Mouse (Mus musculus) gastrocnemius, postnatal 25 days (tissue): ENCODE measurements around the gene Atf7ip. TPM values are rescaled to one million over a fixed set of nuclear protein-coding genes. Genes with fewer than 3 reads are reported as not detected.

ENCODE experiments used
- DNase-seq: peaks from one replicate; pipeline ENCODE4 v3.0.0; 2022
- total RNA-seq, 2 experiments: library from RNA; stranded (reverse); gene quantifications; 1 replicate in 1 of 2; 2 replicates in 1 of 2; pipeline ENCODE4 v1.2.3; 2021

Atf7ip gene
- total RNA-seq, 2 experiments from 2014 or later = 38.2 to 43.5 TPM

DNA sequence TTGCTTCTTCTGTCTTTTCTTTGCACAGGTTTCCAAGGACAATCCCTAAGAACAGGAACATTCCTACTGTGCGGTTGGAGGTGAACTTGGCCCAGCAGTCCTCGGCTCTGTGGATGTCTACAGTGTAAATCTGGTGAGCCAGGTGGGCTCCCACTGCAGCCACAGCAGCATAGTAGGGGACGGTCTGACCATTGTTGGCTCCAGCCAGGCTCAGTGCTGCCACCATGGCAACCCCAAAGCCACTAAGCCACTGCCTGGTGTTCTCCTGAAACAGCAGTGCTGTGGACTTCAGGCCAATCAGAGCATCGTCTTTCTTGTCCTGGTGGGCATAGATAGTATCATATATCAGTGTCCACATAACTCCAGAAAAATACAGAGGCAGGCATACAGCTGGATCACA is 19.8 kb upstream of the Atf7ip start:
- no peak for DNase-seq

DNA sequence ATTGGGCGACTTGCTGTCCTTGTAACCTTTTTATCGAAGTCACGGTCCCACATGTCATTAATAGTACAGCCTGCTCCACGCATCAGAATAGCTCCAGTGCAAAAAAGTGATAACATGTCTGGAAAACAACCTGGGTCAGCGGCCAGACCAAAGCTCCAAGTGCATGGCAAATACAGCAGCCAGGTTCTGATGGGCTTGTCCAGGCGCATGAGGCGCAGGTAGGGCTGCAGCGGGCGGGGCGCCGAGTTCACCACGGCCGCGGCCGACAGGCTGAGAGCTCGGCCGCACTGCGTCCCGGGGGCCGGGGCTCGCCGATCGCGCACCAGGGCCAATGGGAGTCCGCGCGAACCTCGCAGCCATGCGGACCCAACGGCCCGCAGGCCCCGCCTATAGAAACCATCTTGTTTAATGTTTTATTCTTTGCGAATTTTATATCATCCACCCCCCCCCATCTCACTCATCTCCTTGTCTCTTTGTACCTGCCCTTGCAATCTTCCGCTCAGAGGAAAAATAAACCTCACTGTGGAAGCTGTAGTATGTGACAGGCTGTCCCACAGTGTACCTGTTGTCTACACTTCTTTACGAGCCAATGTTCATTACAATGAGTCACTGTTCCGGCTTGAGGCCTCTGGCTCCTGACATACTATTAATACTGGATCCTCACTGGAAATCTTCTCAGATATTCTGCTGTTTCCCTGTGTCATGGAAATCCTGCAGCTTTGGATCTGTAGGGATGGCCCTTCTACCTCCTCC is 19.0 kb upstream of the Atf7ip start:
- no peak for DNase-seq

DNA sequence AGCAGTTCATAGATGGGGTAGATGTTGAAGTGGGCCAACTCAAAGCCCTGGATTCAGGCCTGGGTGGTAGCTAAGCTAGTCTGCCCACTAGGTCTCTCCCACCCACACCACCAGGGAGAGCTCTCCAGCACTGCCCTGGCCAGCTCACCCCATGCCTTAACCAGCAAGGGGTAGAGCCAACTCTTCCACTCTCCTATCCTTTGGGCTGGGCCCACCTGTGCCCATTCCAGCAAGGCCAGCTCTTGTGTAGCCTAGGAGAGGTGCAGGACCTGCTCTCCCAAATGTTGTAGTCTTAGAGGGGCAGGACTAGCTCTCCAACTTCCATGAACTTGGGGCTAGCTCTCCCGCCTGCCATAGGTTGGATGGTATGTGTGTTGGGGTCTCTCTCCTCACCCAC is 18.4 kb upstream of the Atf7ip start:
- DNase-seq = no peak

DNA sequence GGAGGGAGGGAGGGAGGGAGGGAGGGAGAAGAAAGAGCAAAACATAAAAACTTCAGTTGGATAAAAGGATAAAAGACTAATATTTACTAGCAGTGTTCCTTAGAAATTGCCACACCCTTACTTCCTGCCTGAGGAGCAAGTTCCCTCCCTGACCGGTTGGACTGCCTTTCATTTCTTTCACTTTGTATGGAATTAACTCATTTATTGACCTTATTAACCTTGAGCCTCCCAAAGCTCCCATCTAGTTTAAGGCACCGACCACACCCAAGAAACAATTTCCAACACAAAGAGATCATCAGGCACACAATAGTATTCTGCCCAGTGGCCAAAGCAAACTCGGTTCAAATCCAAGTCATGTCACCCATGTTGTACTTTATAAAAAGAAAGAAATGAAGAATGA is 16.1 kb upstream of the Atf7ip start:
- no peak for DNase-seq

DNA sequence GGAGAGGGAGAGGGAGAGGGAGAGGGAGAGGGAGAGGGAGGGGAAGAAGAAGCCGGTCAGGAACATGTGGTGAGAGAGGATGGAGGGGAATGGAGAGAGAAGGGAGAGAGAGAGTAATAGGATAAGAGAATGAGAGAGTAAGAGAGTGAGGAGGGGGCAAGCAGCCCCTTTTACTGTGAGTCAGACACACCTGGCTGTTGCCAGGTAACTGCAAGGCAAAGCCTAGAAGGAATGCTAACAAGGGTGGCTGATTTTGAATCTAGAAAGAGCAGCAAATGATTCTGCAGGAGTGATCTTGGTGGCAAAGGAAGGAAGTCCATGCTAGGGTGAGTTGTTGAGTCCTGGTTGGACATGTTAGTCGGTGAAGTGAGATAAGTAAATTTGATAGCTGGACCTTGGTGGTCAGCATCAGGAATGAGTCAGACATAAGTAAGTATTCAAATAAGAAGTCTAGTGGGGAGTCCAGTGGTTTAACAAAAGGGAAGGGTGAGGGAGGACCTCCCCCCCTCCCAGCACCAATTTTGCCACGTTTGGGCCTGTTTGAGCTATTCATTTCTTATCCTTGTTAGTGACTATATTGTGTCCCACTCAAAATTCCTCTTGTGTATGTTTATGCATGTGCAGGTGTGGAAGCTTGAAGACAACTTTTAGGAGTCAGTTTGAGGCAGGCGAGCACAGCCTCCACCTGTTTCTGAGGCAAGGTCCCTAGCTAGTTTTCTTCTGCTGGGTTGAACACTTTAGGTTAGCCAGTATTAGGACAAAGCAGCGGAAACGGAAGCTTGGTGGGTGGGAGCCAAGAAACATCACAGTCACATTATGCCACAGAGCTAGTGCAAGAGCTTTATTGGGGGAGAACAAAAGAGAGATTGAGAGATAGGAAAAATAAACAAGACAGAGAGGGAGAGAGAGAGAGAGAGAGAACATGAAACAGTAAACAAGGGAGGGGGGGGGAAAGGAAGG is 15.2 kb upstream of the Atf7ip start:
- no peak for DNase-seq

DNA sequence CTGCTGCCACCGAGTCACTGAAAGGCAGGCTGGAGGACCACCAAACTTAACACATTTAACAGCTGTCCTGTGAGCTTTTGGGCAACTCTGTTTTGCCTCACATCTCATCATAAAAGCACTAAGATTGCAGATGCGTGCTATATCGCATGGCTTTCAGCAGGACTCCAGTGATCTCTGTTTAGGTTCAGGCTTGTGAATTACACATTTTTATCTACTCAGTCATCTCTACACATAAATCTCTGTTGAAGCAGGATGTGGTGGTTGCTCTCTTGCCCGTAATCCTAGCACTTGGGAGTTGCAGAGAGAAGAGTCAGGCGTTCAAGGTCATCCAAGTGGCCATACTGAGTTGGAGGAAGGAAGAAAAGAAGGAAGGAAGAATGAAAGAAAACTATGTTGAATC is 14.3 kb upstream of the Atf7ip start:
- no peak for DNase-seq

DNA sequence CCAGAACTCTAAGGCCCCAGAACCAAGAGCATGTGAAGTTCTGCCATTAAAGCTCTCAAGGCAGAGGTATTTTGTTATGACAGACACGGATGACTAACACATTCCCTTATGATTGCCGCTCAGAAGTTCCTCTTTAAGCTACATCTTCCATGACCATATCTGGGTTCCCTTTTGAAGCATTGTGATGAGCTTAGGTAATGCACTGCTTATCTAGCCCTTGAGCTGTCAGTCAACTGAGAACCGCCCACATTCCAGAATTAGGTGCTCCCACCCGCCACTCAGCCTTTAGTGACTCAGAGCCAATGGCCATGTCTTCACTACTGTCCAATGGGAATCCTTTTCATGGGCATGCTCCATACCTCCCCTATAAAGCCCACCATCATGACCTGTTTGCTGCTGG is 13.7 kb upstream of the Atf7ip start:
- no peak for DNase-seq

DNA sequence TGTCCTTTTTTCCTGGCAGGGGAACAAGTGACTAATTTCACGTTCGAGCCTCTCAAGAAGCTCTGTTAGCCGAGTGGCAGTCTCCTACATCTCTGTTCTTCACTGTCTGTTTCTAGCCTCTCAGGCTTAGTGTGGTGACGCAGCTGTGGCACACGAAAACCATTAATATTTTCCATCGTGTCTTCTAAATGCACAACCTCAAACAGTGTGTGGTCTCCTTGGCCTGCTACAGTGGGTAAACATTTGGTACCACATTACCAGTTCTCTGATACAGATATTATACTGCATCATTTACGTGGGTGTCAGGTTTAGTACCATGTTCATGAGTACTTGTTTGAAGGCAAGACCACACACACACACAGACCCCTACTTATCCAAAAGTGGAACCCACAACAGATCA is 12.5 kb upstream of the Atf7ip start:
- DNase-seq = no peak

DNA sequence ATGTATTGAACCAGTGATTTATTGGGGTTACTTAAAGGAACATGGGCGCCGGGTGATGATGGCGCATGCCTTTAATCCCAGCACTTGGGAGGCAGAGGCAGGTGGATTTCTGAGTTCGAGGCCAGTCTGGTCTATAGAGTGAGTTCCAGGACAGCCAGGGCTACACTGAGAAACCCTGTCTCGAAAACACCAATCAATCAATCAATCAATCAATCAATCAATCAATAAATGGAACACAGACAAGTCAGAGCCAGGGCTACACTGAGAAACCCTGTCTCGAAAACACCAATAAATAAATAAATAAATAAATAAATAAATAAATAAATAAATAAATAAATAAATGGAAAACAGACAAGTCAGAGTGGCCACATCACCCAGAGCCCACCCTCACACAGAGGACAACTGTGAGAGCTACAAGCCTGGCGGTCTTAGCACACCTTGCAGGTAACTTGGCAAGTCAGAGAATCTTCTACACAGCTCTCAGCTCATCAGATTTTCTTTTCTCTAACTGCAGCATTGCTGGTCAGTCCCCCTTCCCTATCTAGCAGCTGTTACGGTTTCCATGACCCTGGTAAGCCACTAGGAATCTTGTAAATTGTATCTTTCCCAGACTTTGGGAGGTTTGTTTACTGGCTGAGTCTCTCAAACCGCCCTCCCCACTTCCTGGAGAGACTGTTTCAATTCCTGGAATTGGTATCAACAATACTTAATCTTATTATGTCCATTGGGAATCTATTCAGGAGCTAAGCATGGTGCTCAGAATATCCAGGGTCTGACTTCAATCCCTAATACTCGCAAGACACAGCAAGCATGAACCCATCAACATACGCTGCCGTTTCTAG is 11.8 kb upstream of the Atf7ip start:
- DNase-seq = no peak

DNA sequence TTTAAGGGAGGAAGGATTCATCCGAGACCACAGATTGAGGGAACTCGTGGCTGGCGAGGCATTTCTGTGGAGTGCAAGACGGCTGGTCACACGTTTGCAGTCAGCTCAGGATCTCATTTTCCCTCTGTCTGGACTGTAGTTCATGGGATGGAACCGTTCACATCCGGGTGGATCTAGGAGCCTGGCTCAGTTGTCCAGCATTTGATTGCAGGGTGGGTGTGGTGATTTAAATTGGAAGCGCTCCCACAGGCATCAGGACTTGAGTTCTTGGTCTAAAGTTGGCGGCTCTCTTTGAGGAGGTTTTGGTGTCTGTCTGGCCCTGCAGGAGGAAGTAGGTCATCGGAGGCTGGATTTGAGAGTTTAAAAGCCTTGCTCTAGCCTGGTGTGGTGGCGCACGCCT is 10.9 kb upstream of the Atf7ip start:
- DNase-seq = no peak

DNA sequence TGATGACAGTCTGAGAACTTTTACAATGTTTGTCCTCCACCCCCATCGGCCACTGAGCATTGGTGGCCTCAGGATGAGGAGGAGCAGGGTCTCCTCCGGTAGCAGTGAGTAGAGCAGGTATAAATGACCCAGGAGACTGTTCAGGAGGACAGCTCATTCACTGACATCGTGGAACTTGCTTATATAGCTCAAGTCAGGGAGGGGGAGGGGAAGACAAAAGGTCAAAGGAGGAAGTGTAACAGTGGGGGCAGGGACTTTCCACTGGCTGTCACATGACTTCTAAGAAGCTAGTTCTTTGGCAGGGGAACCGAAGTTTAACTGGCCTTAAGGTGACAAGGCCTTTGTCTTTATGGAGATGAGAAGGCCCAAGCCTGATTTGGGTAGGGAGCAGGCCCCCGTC is 8.2 kb upstream of the Atf7ip start:
- DNase-seq = no peak

DNA sequence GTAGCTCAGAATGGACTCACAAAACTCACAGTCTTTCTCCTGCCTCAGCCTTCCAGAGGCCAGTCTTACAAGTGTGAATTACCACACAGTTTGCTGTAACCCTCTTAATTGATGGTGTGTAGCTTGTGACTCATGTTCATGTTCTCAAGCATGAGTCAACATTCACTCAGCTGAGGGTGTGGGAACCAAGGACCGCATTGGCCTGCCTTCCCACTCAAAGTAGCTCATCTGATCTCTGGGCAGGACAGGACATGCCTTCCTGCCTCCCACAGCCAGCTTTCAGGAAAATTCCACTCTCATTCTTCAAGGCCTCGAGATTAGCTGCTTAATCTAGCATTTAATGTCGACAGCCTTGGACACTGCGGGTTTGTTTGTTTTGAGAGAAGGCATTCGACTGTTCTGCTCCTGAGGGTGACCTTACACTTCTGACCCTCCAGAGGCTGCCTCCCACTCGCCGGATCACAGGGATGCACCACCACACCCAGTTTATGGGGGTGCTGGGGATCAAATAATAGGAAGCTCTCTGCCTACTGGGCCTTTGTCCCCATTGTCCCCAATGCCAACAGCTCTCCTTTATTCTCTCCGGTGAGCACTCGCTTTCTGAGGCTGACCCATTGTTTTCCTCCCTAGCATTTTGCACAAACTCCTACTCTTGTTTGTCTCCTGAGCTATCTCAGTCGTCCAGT is 6.5 kb upstream of the Atf7ip start:
- DNase-seq = no peak

DNA sequence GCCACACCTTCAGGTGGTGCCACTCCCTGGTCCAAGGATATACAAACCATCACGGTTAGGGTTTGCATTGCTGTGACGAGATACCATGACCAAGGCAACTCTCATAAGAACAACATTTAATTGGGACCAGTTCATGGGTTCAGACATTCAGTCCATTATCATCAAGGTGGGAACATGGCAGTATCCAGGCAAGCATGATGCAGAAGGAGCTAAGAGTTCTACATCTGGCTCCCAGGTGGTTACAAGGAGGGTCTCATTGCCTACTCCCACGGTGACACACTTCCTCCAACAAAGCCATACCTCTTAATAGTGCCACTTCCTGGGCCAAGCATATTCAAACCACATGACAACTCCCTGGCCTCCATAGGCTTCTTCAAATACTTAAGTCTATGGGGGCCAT is 2.7 kb downstream of the Atf7ip start:
- no peak for DNase-seq

DNA sequence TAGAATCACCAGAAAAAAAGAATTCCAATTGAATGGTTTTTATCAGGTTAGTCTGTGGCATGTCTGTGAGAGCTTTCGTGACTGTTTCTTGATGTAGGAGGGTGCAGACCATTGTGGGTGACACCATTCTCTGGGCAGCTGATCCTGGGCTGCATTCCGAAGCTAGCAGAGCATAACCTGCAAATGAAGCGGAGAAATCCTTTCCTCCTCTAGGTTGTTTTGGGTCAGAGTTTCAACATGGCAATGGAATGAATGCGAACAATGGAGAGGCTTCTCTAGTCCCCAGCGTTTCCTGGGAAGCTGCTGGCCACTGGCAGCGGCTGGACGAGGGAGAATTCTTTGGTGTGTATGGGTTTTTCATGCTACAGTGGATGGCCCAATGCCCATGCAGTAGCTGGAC is 5.0 kb downstream of the Atf7ip start:
- no peak for DNase-seq

DNA sequence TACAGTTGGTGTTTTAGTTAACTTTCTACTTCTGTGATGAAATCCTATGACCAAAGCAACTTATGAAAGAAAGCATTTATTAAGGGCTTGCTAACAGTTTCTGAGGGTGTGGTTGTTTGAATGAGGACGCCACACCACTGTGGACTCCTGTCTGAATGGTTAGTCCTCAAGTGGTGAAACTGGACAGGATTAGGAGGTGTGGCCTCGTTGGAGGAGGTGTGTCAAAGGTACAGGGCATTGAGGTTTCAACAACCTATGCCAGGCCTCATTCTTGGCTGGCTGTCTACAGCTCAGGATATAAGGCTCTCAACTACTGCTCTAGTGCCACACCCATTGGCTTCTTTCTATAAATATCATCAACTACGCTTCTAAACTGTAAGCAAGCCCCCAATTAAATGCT is 6.4 kb downstream of the Atf7ip start:
- DNase-seq = no peak

DNA sequence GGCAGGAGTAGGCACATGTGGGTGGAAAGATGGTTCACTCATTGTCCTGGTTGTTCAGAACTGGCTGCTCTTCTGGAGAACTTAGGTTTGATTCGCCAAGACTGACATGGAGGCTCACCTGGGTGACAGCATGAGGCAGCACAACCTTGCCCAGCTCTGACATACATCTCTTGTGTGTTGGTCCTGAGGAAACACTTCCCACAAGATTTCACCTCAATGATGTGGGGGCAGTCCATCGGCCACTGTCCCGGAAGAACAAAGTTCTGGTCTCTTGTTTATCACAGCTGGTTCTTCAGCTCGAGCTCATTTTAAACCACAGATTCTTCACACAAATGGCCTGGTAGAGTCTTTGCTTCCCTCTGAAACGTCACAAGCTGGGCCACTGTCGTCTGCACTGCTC is 10.7 kb downstream of the Atf7ip start:
- no peak for DNase-seq

DNA sequence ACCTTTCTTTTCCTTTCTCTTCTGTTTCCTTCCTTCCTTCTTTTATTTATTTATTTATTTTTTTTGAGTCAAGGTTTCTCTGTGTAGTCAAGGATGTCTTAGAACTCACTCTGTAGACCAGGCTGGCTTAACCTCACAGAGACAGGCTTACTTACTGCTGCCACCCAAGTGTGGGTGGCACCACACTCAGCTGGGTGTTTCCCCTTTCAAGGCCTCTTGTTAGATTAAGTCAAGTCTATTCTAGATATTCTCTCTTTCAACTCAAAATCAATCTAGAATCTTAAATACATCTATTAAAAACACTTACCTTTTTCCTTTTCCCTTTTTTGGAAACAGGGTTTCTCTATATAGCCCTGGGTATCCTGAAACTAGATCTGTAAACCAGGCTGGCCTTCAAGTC is 11.3 kb downstream of the Atf7ip start:
- DNase-seq = no peak

DNA sequence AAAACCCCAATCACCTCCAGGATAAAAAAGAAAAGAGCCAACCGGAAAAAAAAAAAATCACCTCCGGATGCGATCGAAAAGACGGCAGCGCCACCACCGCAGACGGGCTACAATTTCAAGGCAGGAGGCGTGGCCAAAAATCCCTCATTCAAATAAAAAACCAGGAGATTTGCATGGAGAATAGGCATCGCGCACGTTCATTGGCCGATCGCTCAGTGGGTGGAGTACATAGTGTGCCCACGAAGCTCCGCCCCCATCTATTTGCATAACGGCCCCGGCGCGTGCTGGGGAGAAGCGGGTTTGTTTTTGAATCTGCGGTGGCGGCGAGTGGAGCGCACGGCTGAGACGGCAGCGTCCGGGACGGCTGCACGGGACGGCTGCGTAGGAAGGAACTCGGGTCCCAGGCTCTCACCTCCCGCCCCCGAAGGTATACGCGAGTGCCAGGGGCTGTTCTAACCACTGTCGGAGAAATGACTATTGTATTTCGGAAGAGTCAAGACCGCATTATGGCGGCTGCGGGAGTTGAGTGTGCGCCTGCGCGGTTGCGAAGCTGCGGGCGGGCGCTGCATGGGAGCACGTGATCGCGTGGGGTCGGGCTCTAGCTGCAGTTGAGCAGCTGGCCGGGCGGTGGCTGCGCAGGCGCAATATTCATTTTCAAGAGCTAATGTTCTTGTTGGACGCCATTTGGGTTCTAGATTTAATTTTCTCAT is 12.7 kb downstream of the Atf7ip start:
- peak; percentile 95 for DNase-seq

DNA sequence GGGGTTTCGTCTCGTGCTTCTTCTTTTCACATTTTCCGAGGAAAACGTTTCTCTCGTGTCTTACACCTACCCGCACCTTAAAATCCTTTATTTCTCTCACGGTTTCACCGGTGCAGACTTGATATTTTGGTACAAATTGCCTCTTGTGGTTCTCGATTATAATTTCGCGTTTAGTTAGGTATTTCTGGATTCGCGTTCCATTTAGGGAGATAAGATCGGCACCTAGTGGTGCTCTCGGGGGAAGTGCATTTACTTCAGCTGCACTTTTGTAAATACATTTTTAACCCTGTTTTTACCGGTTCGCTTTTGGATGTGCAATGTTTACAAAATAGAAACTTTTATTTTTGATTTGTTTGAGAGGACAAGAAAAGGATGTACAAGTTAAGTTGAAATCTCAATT is 13.3 kb downstream of the Atf7ip start:
- DNase-seq = no peak

DNA sequence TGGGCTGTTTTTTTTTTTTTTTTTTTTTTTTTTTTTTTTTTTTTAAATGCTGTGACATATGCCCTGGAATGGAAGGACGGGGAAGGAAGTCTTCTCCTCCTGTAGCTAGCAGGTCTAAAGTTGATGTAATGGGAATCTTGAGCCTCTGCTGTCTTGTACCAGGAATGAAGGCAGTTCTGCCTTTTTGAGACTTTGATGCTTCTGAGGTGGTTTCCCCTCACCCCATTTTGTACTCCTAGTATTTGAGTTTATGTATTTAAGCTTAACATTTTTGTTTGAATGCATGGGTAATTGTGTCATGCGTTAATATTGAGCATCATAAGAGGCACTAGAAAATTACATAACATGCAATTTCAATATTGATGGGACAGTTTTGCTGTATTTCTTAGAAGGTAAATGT is 14.4 kb downstream of the Atf7ip start:
- no peak for DNase-seq

DNA sequence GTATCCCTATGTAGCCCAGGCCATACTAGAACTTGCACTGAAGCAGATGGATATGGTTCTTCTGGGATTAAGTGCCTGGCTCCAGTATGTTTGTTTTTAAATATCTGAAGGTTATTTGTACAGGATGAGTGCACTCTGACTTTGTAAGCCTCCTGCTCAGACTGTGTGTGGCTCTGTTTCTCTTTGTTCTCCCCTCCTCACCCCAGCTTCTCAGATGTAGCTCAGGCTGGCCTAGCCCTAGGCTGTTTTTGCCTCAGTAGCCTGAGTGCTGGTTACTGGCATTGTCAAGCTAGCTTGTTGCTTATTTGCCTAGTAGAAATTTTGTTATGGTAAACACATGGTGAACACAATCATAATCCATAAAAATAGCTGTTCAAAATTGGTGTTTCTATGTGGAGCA is 15.7 kb downstream of the Atf7ip start:
- DNase-seq = no peak
